Mouse (Mus musculus) cortical plate, adult 2 months (tissue): ENCODE data around the gene Krt80. TPM values are rescaled to one million over a fixed set of nuclear protein-coding genes. Genes with fewer than 3 reads are reported as not detected.

ENCODE experiments used
- H3K27ac ChIP-seq: fragments of 200-500 bp; 2 replicates; pipeline ENCODE4 v1.5.1; 2012; ENCODE audit warnings: low read length, control low read depth, inconsistent platforms; ENCODE audit not compliant: insufficient read depth
- H3K4me1 ChIP-seq: fragments of 200-500 bp; 2 replicates; pipeline ENCODE4 v1.6.1; 2011; ENCODE audit warnings: low read length; ENCODE audit not compliant: control insufficient read depth, insufficient read depth
- H3K4me3 ChIP-seq: fragments of 200-500 bp; 2 replicates; pipeline ENCODE4 v1.5.1; 2011; ENCODE audit warnings: mild to moderate bottlenecking, low read length, control low read depth; ENCODE audit not compliant: insufficient read depth
- CTCF ChIP-seq: fragments of 200-500 bp; IDR thresholded peaks from 2 replicates; pipeline ENCODE4 v1.5.1; 2011; ENCODE audit warnings: mild to moderate bottlenecking, control low read depth, low read length; ENCODE audit not compliant: insufficient read depth; ENCODE audit errors: extremely low read depth
- POLR2A ChIP-seq: fragments of 200-500 bp; IDR thresholded peaks from 2 replicates; pipeline ENCODE4 v1.6.1; 2011; ENCODE audit warnings: mild to moderate bottlenecking, low read length, control low read depth; ENCODE audit not compliant: insufficient read depth; ENCODE audit errors: extremely low read depth
- polyA plus RNA-seq: library from polyadenylated mRNA; depleted of rRNA; stranded (reverse); fragments of >200 nt; gene quantifications from 2 replicates; pipeline ENCODE4 v1.2.3, GENCODE M21; 2012

The Krt80 gene
- polyA plus RNA-seq, 1 experiment, result 6.2 TPM

DNA sequence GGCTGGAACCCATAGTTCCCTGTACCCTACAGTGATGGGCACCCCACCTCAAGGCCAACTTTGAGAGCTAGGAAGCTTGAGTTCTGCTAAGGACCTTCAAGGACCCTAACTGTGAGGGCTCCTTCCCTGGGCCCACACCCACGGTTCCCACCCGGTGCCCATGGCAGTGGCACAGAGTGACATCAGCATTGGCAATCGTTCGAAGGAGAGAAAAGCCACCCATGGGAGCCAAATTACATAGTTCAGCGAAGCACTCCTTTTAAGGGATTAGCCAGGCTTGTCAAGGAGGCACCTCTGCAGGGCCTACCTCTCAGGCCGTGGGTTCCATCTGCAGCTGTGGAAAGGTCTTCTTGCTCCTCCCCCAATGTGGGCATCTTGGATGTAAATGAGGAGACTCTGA lies 1.9 kb downstream of the Krt80 start:
- H3K4me1 ChIP-seq, result no peaks in the 10 kb centered on the region
- H3K27ac ChIP-seq, result no peak overlapping the region
- TF ChIP-seq POLR2A (no peak), CTCF (no peak)
- no peak overlapping the region for H3K4me3 ChIP-seq

DNA sequence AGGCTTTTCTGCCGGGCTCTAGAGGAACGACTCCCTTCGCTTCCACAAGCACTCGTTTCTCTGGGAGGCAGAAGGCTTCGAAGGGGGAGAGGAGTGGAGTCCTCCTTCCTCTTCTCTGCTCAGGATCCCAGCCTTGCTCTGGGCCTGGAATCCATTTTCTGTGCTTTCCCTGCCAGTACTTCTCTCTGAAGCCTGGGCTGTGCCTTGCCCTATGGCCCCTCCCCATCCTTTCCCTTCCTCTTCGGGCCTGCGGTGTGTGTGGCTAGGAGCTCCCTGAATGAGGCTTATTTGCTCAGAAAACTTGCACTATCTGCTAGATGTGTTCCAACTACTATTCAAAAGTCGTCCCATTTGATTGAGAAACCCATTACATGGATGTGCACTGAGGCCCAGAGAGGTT lies 2.5 kb downstream of the Krt80 start:
- Histone ChIP-seq H3K4me3 (no peak overlapping the region), H3K27ac (no peak overlapping the region), H3K4me1 (no peaks in the 10 kb centered on the region)
- no peak for TF ChIP-seq CTCF
- no peak for TF ChIP-seq POLR2A

DNA sequence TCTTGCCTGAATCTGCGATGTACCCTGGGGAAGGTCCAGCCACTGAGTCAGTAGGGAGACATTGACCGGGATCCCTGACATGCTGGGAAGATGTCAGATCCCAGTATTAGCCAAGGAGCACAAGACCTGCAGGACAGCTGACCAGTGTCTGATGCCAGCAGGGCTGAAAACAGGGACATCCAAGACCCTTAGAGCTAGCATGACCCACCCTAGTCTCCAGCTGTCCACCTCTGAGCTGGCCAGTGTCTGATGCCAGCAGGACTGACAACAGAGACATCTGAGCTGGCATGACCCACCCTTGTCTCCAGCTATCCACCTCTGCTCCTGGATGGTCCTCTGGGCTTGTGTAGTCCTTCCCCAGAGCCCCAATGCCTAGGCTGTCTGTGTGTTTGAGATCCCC lies 3.0 kb downstream of the Krt80 start:
- Histone ChIP-seq H3K27ac (no peak overlapping the region), H3K4me3 (no peak overlapping the region), H3K4me1 (no peaks in the 10 kb centered on the region)
- TF ChIP-seq CTCF (no peak), POLR2A (no peak)

DNA sequence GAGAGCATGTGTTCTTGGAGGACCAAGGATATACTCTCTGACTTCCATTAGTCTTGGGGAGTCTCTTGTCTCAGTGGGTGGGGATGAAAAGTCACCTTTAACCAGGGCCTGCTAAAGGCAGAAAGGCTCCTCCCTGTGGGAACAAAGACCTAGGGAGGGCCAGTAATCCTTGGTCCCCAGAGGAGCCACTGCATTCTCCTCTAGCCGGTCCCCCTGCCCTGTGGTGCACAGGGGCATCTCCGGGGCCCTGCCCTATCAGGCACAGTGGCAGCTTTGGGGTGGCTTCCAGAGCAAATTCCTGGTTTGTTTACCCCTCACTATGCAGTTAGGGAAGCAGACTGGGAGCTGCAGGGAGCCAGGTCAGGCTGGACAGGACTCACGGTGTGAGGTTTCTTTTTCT lies 3.5 kb downstream of the Krt80 start:
- Histone ChIP-seq H3K27ac (no peak overlapping the region), H3K4me3 (no peak overlapping the region), H3K4me1 (no peaks in the 10 kb centered on the region)
- TF ChIP-seq CTCF (no peak), POLR2A (no peak)

DNA sequence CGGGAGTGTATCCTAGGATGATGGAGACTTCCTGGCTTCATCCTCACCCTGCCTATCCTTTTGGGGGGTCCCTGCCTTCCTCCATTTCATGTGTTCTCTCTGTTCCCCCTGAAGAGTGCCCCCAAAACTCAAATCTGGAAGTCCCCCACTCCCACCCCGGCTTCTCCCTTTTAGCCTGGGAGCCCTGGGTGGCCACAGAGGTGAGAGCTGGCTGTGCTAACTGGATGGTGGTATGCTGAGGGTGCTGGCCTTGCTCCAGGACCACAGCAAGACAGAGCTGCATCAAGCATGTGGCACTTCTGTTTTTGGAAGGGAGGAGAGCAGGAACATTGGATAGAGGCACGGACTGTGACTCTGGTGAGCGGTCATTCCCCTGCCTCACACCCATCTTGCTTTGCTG lies 4.2 kb downstream of the Krt80 start:
- no peak for TF ChIP-seq CTCF
- no peak for TF ChIP-seq POLR2A
- no peaks in the 10 kb centered on the region for H3K4me1 ChIP-seq
- H3K4me3 ChIP-seq, result no peak overlapping the region
- H3K27ac ChIP-seq, result no peak overlapping the region

DNA sequence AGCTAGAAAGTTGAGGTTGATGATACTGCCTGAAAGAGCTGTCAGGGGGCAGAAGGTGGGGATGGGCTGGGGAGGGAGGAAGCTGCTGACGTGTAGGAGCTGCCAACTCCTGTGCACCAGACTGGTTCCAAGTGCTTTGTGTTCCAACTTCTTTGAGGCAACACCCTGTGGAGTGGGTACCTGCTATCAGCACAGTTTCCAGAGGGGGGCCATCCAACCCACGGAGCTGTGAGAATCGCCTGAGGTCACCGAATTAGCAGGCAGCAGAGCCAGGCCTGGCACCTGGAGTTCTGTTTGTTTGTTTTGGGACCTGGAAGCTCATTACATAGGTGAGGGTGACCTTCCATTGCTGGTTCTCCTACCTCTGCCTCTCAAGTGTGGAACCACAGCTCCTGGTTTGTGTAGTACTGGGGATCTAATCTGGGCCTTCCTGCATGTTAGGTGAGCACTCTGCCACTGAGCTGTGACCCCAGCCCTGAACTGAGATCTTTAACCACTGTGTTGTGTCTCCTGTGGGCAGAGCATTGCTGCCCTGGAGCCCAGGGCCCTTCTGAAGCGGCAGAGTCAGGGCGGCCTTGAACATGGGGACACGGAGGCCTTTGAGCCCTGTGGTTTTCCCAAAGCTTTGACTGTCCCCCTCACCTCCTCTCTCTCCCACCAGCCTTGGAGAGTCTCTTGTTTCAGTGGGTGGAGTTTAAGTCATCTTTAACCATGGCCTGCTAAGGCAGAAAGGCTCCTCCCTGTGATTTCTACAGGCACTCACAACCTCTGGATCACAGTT lies 4.9 kb downstream of the Krt80 start:
- Histone ChIP-seq H3K27ac (no peak overlapping the region), H3K4me3 (no peak overlapping the region), H3K4me1 (no peaks in the 10 kb centered on the region)
- no peak for TF ChIP-seq POLR2A
- no peak for TF ChIP-seq CTCF

DNA sequence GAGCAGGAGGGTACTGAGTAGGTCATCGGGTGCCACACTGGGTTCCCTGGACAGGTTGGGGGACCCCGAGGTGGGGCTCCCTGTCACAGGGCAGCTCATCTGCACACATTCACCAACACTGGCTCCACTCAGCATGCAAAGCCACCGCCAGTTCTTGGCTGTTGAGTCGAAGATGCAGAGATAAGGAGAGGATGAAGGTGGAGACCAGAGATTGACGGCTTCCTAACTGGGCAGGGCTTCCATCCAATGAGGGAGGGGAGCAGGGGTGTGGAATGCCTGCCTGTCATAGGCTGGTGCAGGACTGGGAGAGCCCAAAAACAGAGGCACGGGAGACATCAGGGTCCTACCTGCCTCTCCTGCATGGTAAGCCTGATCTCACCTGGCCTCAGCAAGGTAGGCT lies 5.5 kb downstream of the Krt80 start:
- TF ChIP-seq CTCF (no peak), POLR2A (no peak)
- Histone ChIP-seq H3K27ac (no peak overlapping the region), H3K4me3 (no peak overlapping the region), H3K4me1 (no peaks in the 10 kb centered on the region)

DNA sequence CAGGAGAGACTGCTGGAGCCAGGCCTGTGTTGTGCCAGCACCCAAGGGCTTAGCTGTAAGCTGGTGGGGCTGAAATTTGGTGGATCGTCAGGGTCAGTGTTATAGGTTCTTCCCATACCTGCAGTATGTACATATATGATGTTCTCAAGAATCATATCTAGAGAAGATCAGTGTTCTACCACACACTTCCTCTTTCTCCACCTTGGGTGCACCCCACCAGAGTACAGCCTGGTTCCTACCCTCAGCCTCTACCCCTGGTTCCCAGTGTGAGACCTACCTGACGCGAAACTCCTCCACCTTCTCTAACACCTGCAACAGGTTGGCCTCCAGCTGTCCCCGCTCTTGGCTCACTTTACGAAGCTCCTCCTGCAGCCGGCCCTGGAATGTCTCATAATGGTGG lies 6.0 kb downstream of the Krt80 start:
- H3K27ac ChIP-seq, result no peak overlapping the region
- H3K4me1 ChIP-seq, result no peaks in the 10 kb centered on the region
- H3K4me3 ChIP-seq, result no peak overlapping the region; the same call in 1 of the 2 replicates
- TF ChIP-seq CTCF, result no peak
- TF ChIP-seq POLR2A, result no peak

DNA sequence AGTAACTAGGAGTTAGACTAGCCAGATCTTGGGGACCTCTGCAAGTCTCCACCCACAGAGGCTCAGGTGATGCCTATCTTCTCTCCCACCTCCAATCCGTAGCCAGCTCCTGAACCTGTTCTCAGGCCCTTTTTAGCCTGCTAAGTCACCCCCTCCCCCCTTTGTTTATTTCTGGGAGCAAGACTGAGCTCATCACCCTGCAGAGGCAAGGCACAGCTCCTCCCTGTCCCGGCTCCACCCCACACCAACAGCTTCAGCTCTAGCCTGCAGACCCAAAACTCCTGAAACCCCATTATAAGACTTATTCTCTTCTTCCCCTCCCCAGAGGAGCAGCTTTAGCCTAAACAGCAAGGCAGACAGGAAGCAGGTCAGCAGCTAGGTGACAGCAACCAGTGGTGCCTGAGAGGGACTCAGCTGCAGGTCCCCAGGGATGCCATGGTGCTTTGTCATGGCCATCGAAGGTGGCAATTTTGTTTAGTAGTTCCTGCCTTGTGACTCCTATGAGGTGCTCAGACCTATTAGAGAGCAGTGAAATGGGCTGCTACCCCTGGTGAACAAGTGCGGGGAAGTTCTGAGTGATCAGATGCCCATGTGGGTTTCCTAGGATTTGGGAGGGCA lies 7.5 kb downstream of the Krt80 start:
- TF ChIP-seq CTCF (no peak), POLR2A (no peak)
- no peaks in the 10 kb centered on the region for H3K4me1 ChIP-seq
- no peak overlapping the region for H3K4me3 ChIP-seq
- H3K27ac ChIP-seq, result no peak overlapping the region

DNA sequence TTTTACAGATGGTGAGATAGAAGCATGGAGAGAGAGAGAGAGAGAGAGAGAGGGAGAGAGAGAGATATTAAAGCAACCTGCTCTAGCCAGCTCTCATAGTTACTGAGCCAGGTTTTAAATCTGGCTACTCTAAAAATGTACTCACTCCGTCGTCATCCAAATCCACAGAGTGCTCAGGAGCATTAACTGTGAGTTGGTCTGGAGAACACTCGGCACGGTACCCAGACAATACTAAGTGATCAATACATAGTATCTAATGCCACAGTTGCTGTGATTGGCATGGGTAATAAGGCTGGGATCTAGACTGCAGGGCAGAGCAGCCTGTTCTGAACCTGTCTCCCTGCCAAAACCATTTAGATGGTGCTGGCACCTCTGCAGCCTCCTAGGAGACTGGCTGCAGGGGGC lies 14.6 kb downstream of the Krt80 start:
- Histone ChIP-seq H3K4me3 (no peak overlapping the region), H3K27ac (no peak overlapping the region), H3K4me1 (peaks cover 4% of the 10 kb centered on the region)
- no peak for TF ChIP-seq CTCF
- TF ChIP-seq POLR2A, result no peak
